Comparison of ENCODE assay signal across 8 mouse cellular contexts in the genomic region with DNA sequence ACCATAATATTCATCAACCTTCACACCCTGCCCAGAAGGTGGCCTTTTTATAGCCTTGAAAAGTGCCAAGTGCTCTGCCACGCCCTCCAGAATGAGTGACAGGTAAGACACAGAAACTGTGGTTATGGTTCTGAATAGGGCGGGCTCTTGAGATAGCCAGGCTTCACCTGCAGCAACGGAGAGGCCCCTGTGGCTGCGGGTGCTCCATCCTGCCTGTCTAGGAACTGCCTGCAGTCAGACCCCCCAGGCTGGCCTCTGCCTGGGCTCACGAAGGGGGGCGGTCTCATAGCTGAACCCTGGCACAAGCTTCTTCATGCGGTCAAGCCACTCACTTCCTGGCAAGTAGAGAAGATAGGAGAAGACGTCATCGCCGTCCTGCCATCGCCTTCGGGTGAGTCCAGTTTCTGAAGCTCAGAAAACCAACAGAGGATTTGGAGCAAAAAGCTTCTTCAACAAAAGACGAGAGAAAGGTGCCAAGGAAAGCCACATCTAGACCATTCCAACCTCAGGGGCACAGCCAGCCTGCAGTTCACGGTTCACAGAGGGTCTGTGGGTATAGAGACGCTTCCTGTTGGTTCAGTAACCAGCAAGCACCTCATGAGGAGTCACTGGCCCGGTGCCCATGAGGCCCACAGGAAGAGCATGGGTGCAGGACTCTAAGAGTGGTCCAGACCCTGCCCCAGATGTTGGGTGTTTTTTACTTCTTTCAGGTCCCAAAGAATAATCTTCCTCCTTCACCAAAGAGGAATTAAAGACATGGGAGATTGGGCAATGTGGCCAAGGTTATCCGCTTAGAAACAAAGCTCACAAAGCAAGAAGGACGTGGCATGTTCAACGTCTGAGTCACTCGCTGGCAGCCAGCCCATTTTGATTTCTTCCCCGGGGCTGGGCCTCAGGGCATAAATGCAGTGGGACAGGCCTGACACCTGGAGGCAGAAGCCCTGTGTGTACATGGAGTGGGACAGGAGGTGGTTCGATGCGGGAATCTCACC. TPM values are rescaled to one million over a fixed set of nuclear protein-coding genes. Genes with fewer than 3 reads are reported as not detected.
A peak's percentile ranks its signal among the peaks of the same experiment; 100 is the strongest.
DNase-seq lines count a peak whose midpoint lies in the region; ATAC-seq and TF ChIP-seq lines count a peak whose summit lies in the region.

No protein-coding gene starts in this region.

- 81% methylated on average over 23 of the region's 23 CpGs for WGBS in midbrain, postnatal 0 days
- 86% methylated on average over 23 of the region's 23 CpGs for WGBS in midbrain, embryonic 16.5 days
- 75% methylated on average over 23 of the region's 23 CpGs for WGBS in kidney, embryonic 16.5 days
- WGBS in liver, embryonic 13.5 days (ENCODE audit: insufficient replicate concordance): 21% methylated on average over 23 of the region's 23 CpGs

- no peaks in the 10 kb centered on the region for H3K27me3 ChIP-seq in midbrain, postnatal 0 days (ENCODE audit: insufficient read depth, low read length)
- no peaks in the 10 kb centered on the region for H3K27me3 ChIP-seq in midbrain, embryonic 16.5 days (ENCODE audit: control insufficient read depth, insufficient read depth, low read depth, low read length)
- no peaks in the 10 kb centered on the region for H3K27me3 ChIP-seq in kidney, embryonic 16.5 days (ENCODE audit: insufficient read depth, low read length)
- H3K27me3 ChIP-seq in liver, embryonic 13.5 days: no peaks in the 10 kb centered on the region

- H3K4me2 ChIP-seq in midbrain, postnatal 0 days (ENCODE audit: low read depth, low read length, poor library complexity, severe bottlenecking): no peak overlapping the region
- no peak overlapping the region for H3K4me2 ChIP-seq in midbrain, embryonic 16.5 days (ENCODE audit: low read length)
- no peak overlapping the region for H3K4me2 ChIP-seq in kidney, embryonic 16.5 days (replicated peaks; ENCODE audit: low read depth, low read length)
- H3K4me2 ChIP-seq in liver, embryonic 13.5 days: peak overlapping the region; percentile 42

- no peaks in the 10 kb centered on the region for H3K9me3 ChIP-seq in midbrain, postnatal 0 days (ENCODE audit: low read length)
- H3K9me3 ChIP-seq in midbrain, embryonic 16.5 days (replicated peaks; ENCODE audit: control insufficient read depth, low read length, poor library complexity, severe bottlenecking): no peaks in the 10 kb centered on the region
- H3K9me3 ChIP-seq in kidney, embryonic 16.5 days (ENCODE audit: low read length): no peaks in the 10 kb centered on the region
- no peaks in the 10 kb centered on the region for H3K9me3 ChIP-seq in liver, embryonic 13.5 days (replicated peaks)

- DNase-seq in midbrain, postnatal 0 days (ENCODE audit: low spot score): peak; percentile 50
- DNase-seq in c-Kit-positive CD71-positive TER-119-negative erythroid progenitor cells, embryonic 14.5 days (ENCODE audit: low read depth): peak; percentile 63
- no peak for DNase-seq in liver, embryonic 13.5 days
- DNase-seq in ovary, postnatal 36 days (ENCODE audit: low spot score): peak; percentile 90
- peak; percentile 86 for DNase-seq in thymus, postnatal 4 days

- no peaks in the 10 kb centered on the region for H3K4me1 ChIP-seq in midbrain, postnatal 0 days (ENCODE audit: insufficient read depth, low read length)
- no peaks in the 10 kb centered on the region for H3K4me1 ChIP-seq in midbrain, embryonic 16.5 days (ENCODE audit: control insufficient read depth, insufficient read depth, low read length)
- H3K4me1 ChIP-seq in kidney, embryonic 16.5 days (ENCODE audit: insufficient read depth, low read length): peaks cover 38% of the 10 kb centered on the region
- peaks cover 57% of the 10 kb centered on the region for H3K4me1 ChIP-seq in liver, embryonic 13.5 days (replicated peaks)

- ATAC-seq in midbrain, postnatal 0 days (ENCODE audit: low FRiP score): no peak
- ATAC-seq in midbrain, embryonic 16.5 days: no peak
- peak; percentile 36 for ATAC-seq in granulocyte monocyte progenitor cell, adult 5-6 weeks (replicated peaks; ENCODE audit: poor library complexity, severe bottlenecking)
- ATAC-seq in kidney, embryonic 16.5 days (ENCODE audit: low FRiP score, low TSS enrichment): peak; percentile 39; the same call in 1 of the 2 replicates
- peak; percentile 18; the same call in 1 of the 2 replicates for ATAC-seq in liver, embryonic 13.5 days (ENCODE audit: low read depth)

- no peak overlapping the region for H3K9ac ChIP-seq in midbrain, postnatal 0 days (replicated peaks; ENCODE audit: low read length, poor library complexity, severe bottlenecking)
- no peak overlapping the region for H3K9ac ChIP-seq in midbrain, embryonic 16.5 days (ENCODE audit: low read depth, low read length)
- no peak overlapping the region for H3K9ac ChIP-seq in kidney, embryonic 16.5 days (replicated peaks; ENCODE audit: low read length)
- H3K9ac ChIP-seq in liver, embryonic 13.5 days: peak overlapping the region; percentile 2; the same call in 1 of the 2 replicates

- TF ChIP-seq CTCF in midbrain, postnatal 0 days (IDR thresholded peaks at IDR 0.05): peak; percentile 57

- H3K4me3 ChIP-seq in midbrain, postnatal 0 days (ENCODE audit: low read depth, low read length): no peak overlapping the region
- no peak overlapping the region for H3K4me3 ChIP-seq in midbrain, embryonic 16.5 days (ENCODE audit: low read depth, low read length)
- H3K4me3 ChIP-seq in kidney, embryonic 16.5 days (ENCODE audit: low read length): no peak overlapping the region
- peak overlapping the region; percentile 6; the same call in 1 of the 2 replicates for H3K4me3 ChIP-seq in liver, embryonic 13.5 days (replicated peaks)

- no peak overlapping the region for H3K27ac ChIP-seq in midbrain, postnatal 0 days (ENCODE audit: low read depth, low read length)
- H3K27ac ChIP-seq in midbrain, embryonic 16.5 days (ENCODE audit: low read length): no peak overlapping the region
- H3K27ac ChIP-seq in kidney, embryonic 16.5 days (ENCODE audit: low read length): peak overlapping the region; percentile 23; the same call in 1 of the 2 replicates
- H3K27ac ChIP-seq in liver, embryonic 13.5 days: peak overlapping the region; percentile 62

- no peaks in the 10 kb centered on the region for H3K36me3 ChIP-seq in midbrain, postnatal 0 days (ENCODE audit: insufficient read depth, low read length)
- no peaks in the 10 kb centered on the region for H3K36me3 ChIP-seq in midbrain, embryonic 16.5 days (ENCODE audit: control insufficient read depth, insufficient read depth, low read length)
- H3K36me3 ChIP-seq in kidney, embryonic 16.5 days (ENCODE audit: insufficient read depth, low read length): no peaks in the 10 kb centered on the region
- H3K36me3 ChIP-seq in liver, embryonic 13.5 days: no peaks in the 10 kb centered on the region

RNA-seq across cellular contexts. Expression of a gene that starts 24.2 kb away (rescaled TPM):
- not detected in 2 replicates for total RNA-seq in midbrain, postnatal 0 days (2014; rRNA removed)
- polyA plus RNA-seq in midbrain, postnatal 0 days (2015; fragmentation: Nextera tagmentation; extraction: Ambion mirVana): not detected in 2 replicates
- not detected in 2 replicates for polyA plus RNA-seq in midbrain, embryonic 16.5 days (2015; fragmentation: Nextera tagmentation; extraction: Ambion mirVana)
- 0.28 TPM in 1 of 2 replicates, not detected in the other for total RNA-seq in granulocyte monocyte progenitor cell, adult 5-6 weeks (2014; fragmentation: Nextera tagmentation)
- total RNA-seq in granulocyte monocyte progenitor cell, adult 5-6 weeks (2017): not detected in 2 replicates
- polyA plus RNA-seq in kidney, embryonic 16.5 days (2015; fragmentation: Nextera tagmentation; extraction: Ambion mirVana): not detected in 2 replicates
- polyA plus RNA-seq in liver, embryonic 13.5 days (2015; fragmentation: Nextera tagmentation; extraction: Ambion mirVana): 0.18 TPM in 1 of 2 replicates, not detected in the other

RNA-seq across cellular contexts. Expression of a gene that starts 24.2 kb away (rescaled TPM):
- 0.66 and 0.77 TPM in 2 replicates for total RNA-seq in midbrain, postnatal 0 days (2014; rRNA removed)
- 0.20 and 0.30 TPM in 2 replicates for polyA plus RNA-seq in midbrain, postnatal 0 days (2015; fragmentation: Nextera tagmentation; extraction: Ambion mirVana)
- polyA plus RNA-seq in midbrain, embryonic 16.5 days (2015; fragmentation: Nextera tagmentation; extraction: Ambion mirVana): 0.09 and 0.14 TPM in 2 replicates
- 1.4 and 1.5 TPM in 2 replicates for total RNA-seq in granulocyte monocyte progenitor cell, adult 5-6 weeks (2014; fragmentation: Nextera tagmentation)
- total RNA-seq in granulocyte monocyte progenitor cell, adult 5-6 weeks (2017): 0.26 and 1.9 TPM in 2 replicates
- polyA plus RNA-seq in kidney, embryonic 16.5 days (2015; fragmentation: Nextera tagmentation; extraction: Ambion mirVana): not detected in 2 replicates
- polyA plus RNA-seq in liver, embryonic 13.5 days (2015; fragmentation: Nextera tagmentation; extraction: Ambion mirVana): 0.44 and 0.51 TPM in 2 replicates

RNA-seq across cellular contexts. Expression of a gene that starts 37.6 kb away (rescaled TPM):
- total RNA-seq in midbrain, postnatal 0 days (2014; rRNA removed): 0.33 and 1.0 TPM in 2 replicates
- polyA plus RNA-seq in midbrain, postnatal 0 days (2015; fragmentation: Nextera tagmentation; extraction: Ambion mirVana): 0.25 and 0.40 TPM in 2 replicates
- 0.12 and 0.30 TPM in 2 replicates for polyA plus RNA-seq in midbrain, embryonic 16.5 days (2015; fragmentation: Nextera tagmentation; extraction: Ambion mirVana)
- 29.2 and 45.0 TPM in 2 replicates for total RNA-seq in granulocyte monocyte progenitor cell, adult 5-6 weeks (2014; fragmentation: Nextera tagmentation)
- 22.2 and 22.4 TPM in 2 replicates for total RNA-seq in granulocyte monocyte progenitor cell, adult 5-6 weeks (2017)
- 0.40 and 0.62 TPM in 2 replicates for polyA plus RNA-seq in kidney, embryonic 16.5 days (2015; fragmentation: Nextera tagmentation; extraction: Ambion mirVana)
- 2.1 and 3.8 TPM in 2 replicates for polyA plus RNA-seq in liver, embryonic 13.5 days (2015; fragmentation: Nextera tagmentation; extraction: Ambion mirVana)

Comparison
In these comparisons a context has a peak if more than half of its experiments do, and no peak if none do; other contexts are left out.
1. ATAC-seq: peak in granulocyte monocyte progenitor cell, adult 5-6 weeks (single experiment), kidney, embryonic 16.5 days (single experiment) and liver, embryonic 13.5 days (single experiment); none in midbrain, postnatal 0 days (single experiment) and midbrain, embryonic 16.5 days (single experiment).
2. H3K27ac ChIP-seq: peak in kidney, embryonic 16.5 days (single experiment) and liver, embryonic 13.5 days (single experiment); none in midbrain, postnatal 0 days (single experiment) and midbrain, embryonic 16.5 days (single experiment).